Mouse (Mus musculus) kidney, postnatal 14 days (tissue): ENCODE data around the gene Vmn2r59.
"Not testable (repeated sequence)": the region's sequence is repeated elsewhere in the genome, so short reads cannot be mapped to it uniquely, and the experiment has no call there.

Experiments
- DNase-seq: peaks from one replicate; pipeline ENCODE4 v3.0.0; 2022; ENCODE audit warnings: mixed read lengths

Gene Vmn2r59

DNA sequence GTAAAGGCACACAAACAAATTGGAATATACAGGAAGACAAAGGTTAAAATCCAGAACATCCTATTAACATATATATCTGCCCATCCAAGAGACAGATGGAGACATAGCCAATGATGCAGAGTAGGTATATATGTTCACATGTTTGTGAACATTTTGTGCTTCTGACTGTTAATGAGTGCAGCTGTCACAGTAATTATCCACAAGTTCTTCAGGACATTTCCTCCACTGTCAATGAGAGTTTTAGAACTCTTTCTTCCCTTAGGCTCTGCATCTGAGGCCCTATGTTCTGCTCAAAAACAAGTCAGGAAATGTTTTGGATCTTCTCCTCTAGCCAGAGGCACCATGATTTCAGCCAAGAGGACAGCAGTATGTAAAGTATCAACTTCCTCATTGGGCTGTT lies at the start of gene Vmn2r59:
Gene Vmn2r59 (minus strand): TSS at position 101 of the 400 bp plus-strand sequence.
- no peak for DNase-seq

DNA sequence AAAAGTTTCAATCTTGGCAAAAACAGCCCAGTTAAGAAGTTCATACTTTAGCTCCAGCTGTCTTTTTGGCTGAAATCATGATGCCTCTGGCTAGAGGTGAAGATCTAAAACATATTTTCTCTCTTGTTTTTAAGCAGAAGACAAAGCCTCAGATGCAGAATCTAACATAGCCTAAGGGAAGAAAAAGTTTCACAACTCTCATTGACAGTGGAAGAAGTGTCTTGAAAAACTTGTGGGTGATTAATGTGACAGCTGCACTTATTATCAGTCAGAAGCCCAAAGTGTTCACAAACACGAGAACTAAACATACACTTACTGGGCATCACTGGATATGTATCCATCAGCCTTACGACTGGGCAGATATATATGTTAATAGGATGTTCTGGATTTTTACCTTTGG lies 48.6 kb upstream of the Vmn2r59 start, which contains the start of gene Vmn2r60:
Gene Vmn2r60 (plus strand): TSS at position 301 of the 400 bp plus-strand sequence.
- DNase-seq: no peak

DNA sequence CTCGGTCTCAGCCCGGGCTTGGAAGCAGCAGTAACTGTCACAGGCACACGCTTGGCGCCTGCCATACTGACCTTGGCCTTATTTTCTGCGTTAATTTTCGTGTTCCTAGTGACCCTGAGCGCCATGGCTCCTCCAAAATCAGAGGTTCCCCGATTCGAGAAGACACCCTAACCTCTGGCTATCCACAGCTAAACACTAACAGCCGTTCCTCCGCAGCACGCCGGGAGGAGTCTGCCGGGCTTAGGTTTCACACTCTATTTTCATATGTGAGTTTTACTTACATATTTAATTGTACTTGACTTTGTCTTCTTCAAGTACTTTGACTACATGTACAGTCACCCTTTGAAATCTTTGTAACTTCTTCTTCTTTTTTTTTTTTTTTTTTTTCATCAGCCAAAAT lies 48.2 kb upstream of the Vmn2r59 start:
- not testable (repeated sequence) for DNase-seq
